Mouse (Mus musculus): Measurements from ENCODE around the gene Rab31. TPM values are rescaled to one million over a fixed set of nuclear protein-coding genes. Genes with fewer than 3 reads are reported as not detected.

Gene Rab31
- polyA plus RNA-seq, 1 experiment: 17.6 TPM

GRCm38 (mm10) chr17:65721330-65721729, 51.2 kb downstream of the Rab31 start:
- TF ChIP-seq CTCF (conservative IDR thresholded peaks at IDR 0.05; ENCODE audit: insufficient read depth, insufficient read length, low read depth, low read length): no peak
- TF ChIP-seq POLR2A (IDR thresholded peaks at IDR 0.05; ENCODE audit: low read depth, low read length): no peak
- H3K4me3 ChIP-seq (ENCODE audit: insufficient read depth, low read depth, low read length): no peak overlapping the region
- H3K27me3 ChIP-seq (replicated peaks; ENCODE audit: control insufficient read depth, insufficient read depth, low read length): no peaks in the 10 kb centered on the region
- no peak overlapping the region for H3K27ac ChIP-seq (ENCODE audit: insufficient read depth, low read depth, low read length)
- no peak for DNase-seq
- no peaks in the 10 kb centered on the region for H3K36me3 ChIP-seq (ENCODE audit: control insufficient read depth, insufficient read depth, low read length)
- peaks cover 5% of the 10 kb centered on the region; the same call in 1 of the 2 replicates for H3K4me1 ChIP-seq (ENCODE audit: control insufficient read depth, insufficient read depth, low read length)

GRCm38 (mm10) chr17:65719826-65720225, 52.7 kb downstream of the Rab31 start:
- no peak overlapping the region for H3K4me3 ChIP-seq (ENCODE audit: insufficient read depth, low read depth, low read length)
- DNase-seq: no peak
- no peak overlapping the region for H3K27ac ChIP-seq (ENCODE audit: insufficient read depth, low read depth, low read length)
- no peaks in the 10 kb centered on the region for H3K27me3 ChIP-seq (replicated peaks; ENCODE audit: control insufficient read depth, insufficient read depth, low read length)
- peaks cover 3% of the 10 kb centered on the region; the same call in 1 of the 2 replicates for H3K4me1 ChIP-seq (ENCODE audit: control insufficient read depth, insufficient read depth, low read length)
- TF ChIP-seq POLR2A (IDR thresholded peaks at IDR 0.05; ENCODE audit: low read depth, low read length) (no peak), CTCF (conservative IDR thresholded peaks at IDR 0.05; ENCODE audit: insufficient read depth, insufficient read length, low read depth, low read length) (no peak)
- no peaks in the 10 kb centered on the region for H3K36me3 ChIP-seq (ENCODE audit: control insufficient read depth, insufficient read depth, low read length)
- 98% methylated on average over 5 of the region's 5 CpGs for WGBS

GRCm38 (mm10) chr17:65718578-65718977, 54.0 kb downstream of the Rab31 start:
- Histone ChIP-seq H3K27ac (ENCODE audit: insufficient read depth, low read depth, low read length) (no peak overlapping the region), H3K36me3 (ENCODE audit: control insufficient read depth, insufficient read depth, low read length) (no peaks in the 10 kb centered on the region), H3K4me1 (ENCODE audit: control insufficient read depth, insufficient read depth, low read length) (no peaks in the 10 kb centered on the region), H3K27me3 (replicated peaks; ENCODE audit: control insufficient read depth, insufficient read depth, low read length) (no peaks in the 10 kb centered on the region), H3K4me3 (ENCODE audit: insufficient read depth, low read depth, low read length) (no peak overlapping the region)
- DNase-seq: no peak
- WGBS: 82% methylated on average over 2 of the region's 2 CpGs
- TF ChIP-seq POLR2A (IDR thresholded peaks at IDR 0.05; ENCODE audit: low read depth, low read length) (no peak), CTCF (conservative IDR thresholded peaks at IDR 0.05; ENCODE audit: insufficient read depth, insufficient read length, low read depth, low read length) (no peak)

- H3K4me3 ChIP-seq (ENCODE audit: insufficient read depth, low read depth, low read length): no peak overlapping the region
- H3K4me1 ChIP-seq (ENCODE audit: control insufficient read depth, insufficient read depth, low read length): no peaks in the 10 kb centered on the region
- WGBS: 69% methylated on average over 4 of the region's 4 CpGs
- DNase-seq: no peak
- TF ChIP-seq CTCF (conservative IDR thresholded peaks at IDR 0.05; ENCODE audit: insufficient read depth, insufficient read length, low read depth, low read length) (no peak), POLR2A (IDR thresholded peaks at IDR 0.05; ENCODE audit: low read depth, low read length) (no peak)
- no peaks in the 10 kb centered on the region for H3K36me3 ChIP-seq (ENCODE audit: control insufficient read depth, insufficient read depth, low read length)
- no peaks in the 10 kb centered on the region for H3K27me3 ChIP-seq (replicated peaks; ENCODE audit: control insufficient read depth, insufficient read depth, low read length)
- H3K27ac ChIP-seq (ENCODE audit: insufficient read depth, low read depth, low read length): no peak overlapping the region
Observed at GRCm38 (mm10) chr17:65717658-65718199, 54.8 kb downstream of the Rab31 start.

- TF ChIP-seq CTCF (conservative IDR thresholded peaks at IDR 0.05; ENCODE audit: insufficient read depth, insufficient read length, low read depth, low read length) (no peak), POLR2A (IDR thresholded peaks at IDR 0.05; ENCODE audit: low read depth, low read length) (no peak)
- Histone ChIP-seq H3K36me3 (ENCODE audit: control insufficient read depth, insufficient read depth, low read length) (no peaks in the 10 kb centered on the region), H3K4me3 (ENCODE audit: insufficient read depth, low read depth, low read length) (no peak overlapping the region), H3K4me1 (ENCODE audit: control insufficient read depth, insufficient read depth, low read length) (no peaks in the 10 kb centered on the region), H3K27me3 (replicated peaks; ENCODE audit: control insufficient read depth, insufficient read depth, low read length) (no peaks in the 10 kb centered on the region), H3K27ac (ENCODE audit: insufficient read depth, low read depth, low read length) (no peak overlapping the region)
- no peak for DNase-seq
- WGBS: 71% methylated on average over 8 of the region's 8 CpGs
Observed at GRCm38 (mm10) chr17:65714060-65714459, 58.5 kb downstream of the Rab31 start.

- no peaks in the 10 kb centered on the region for H3K36me3 ChIP-seq (ENCODE audit: control insufficient read depth, insufficient read depth, low read length)
- 85% methylated on average over 13 of the region's 13 CpGs for WGBS
- no peak overlapping the region for H3K27ac ChIP-seq (ENCODE audit: insufficient read depth, low read depth, low read length)
- TF ChIP-seq CTCF (conservative IDR thresholded peaks at IDR 0.05; ENCODE audit: insufficient read depth, insufficient read length, low read depth, low read length) (no peak; the same call in 1 of the 2 replicates), POLR2A (IDR thresholded peaks at IDR 0.05; ENCODE audit: low read depth, low read length) (no peak)
- no peaks in the 10 kb centered on the region for H3K27me3 ChIP-seq (replicated peaks; ENCODE audit: control insufficient read depth, insufficient read depth, low read length)
- DNase-seq: no peak
- H3K4me3 ChIP-seq (ENCODE audit: insufficient read depth, low read depth, low read length): no peak overlapping the region
- H3K4me1 ChIP-seq (ENCODE audit: control insufficient read depth, insufficient read depth, low read length): no peaks in the 10 kb centered on the region
Observed at GRCm38 (mm10) chr17:65712861-65713535, 59.6 kb downstream of the Rab31 start.

GRCm38 (mm10) chr17:65711779-65712178, 60.8 kb downstream of the Rab31 start:
- WGBS: 97% methylated on average over 5 of the region's 5 CpGs
- Histone ChIP-seq H3K4me1 (ENCODE audit: control insufficient read depth, insufficient read depth, low read length) (no peaks in the 10 kb centered on the region), H3K27me3 (replicated peaks; ENCODE audit: control insufficient read depth, insufficient read depth, low read length) (no peaks in the 10 kb centered on the region), H3K27ac (ENCODE audit: insufficient read depth, low read depth, low read length) (no peak overlapping the region), H3K36me3 (ENCODE audit: control insufficient read depth, insufficient read depth, low read length) (no peaks in the 10 kb centered on the region), H3K4me3 (ENCODE audit: insufficient read depth, low read depth, low read length) (no peak overlapping the region)
- no peak for DNase-seq
- TF ChIP-seq POLR2A (IDR thresholded peaks at IDR 0.05; ENCODE audit: low read depth, low read length) (no peak), CTCF (conservative IDR thresholded peaks at IDR 0.05; ENCODE audit: insufficient read depth, insufficient read length, low read depth, low read length) (no peak)
